Mouse (Mus musculus): ENCODE data around the gene Ip6k2. TPM values are rescaled to one million over a fixed set of nuclear protein-coding genes. Genes with fewer than 3 reads are reported as not detected.

Gene Ip6k2
- total and polyA plus RNA-seq, 3 experiments: 21.3 to 33.7 TPM; not detected in 1

DNA sequence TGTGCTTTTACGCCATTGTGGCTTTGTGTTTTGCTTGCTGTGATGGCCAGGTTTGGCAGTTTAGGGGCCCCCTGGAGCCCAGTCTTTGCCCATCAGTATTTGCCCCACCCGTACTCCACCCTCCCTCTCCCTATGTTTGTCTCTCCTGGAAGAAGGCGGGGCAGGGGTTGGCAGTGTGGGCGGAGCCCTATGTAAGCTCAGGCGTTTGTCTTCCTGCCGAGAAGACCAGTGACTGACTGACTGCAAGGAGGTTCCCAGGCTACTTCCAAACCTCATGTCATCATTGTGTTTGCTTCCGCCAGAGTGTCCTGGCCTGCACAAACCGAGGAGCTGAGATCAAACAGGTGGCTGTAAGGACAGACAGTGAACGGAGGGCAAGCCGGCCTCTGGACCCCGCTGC, 12.2 kb downstream of the Ip6k2 start:
- H3K36me3 ChIP-seq (ENCODE audit: control insufficient read depth in 1 of 2, insufficient read depth in 2 of 2, low read length in 2 of 2): peaks cover 3 to 20% of the 10 kb centered on the region in 2 experiments
- no peak overlapping the region for H3K27ac ChIP-seq (ENCODE audit: control insufficient read depth, low read depth, low read length)
- no peak for TF ChIP-seq CHD1 (IDR thresholded peaks at IDR 0.05; ENCODE audit: low read depth, low read length)
- no peak for TF ChIP-seq NELFE (IDR thresholded peaks at IDR 0.05; ENCODE audit: low read depth, low read length)
- TF ChIP-seq RCOR1 (IDR thresholded peaks at IDR 0.05; ENCODE audit: low read depth, low read length): no peak
- no peak for TF ChIP-seq MAZ (IDR thresholded peaks at IDR 0.05; ENCODE audit: low read depth, low read length)
- no peak for TF ChIP-seq TAL1 (IDR thresholded peaks at IDR 0.05; ENCODE audit: low read length)
- TF ChIP-seq MXI1 (IDR thresholded peaks at IDR 0.05; ENCODE audit: low read depth, low read length): no peak
- TF ChIP-seq MEF2A (IDR thresholded peaks at IDR 0.05; ENCODE audit: extremely low read depth, insufficient replicate concordance, low read depth, low read length, poor library complexity, severe bottlenecking): no peak
- TF ChIP-seq POLR2A (IDR thresholded peaks at IDR 0.05; ENCODE audit: control insufficient read depth in 1 of 2, insufficient read depth in 1 of 2, low read depth in 1 of 2, low read length in 2 of 2, poor library complexity in 1 of 2): no peak
- no peak for TF ChIP-seq ZC3H11A (IDR thresholded peaks at IDR 0.05; ENCODE audit: low read depth, low read length)
- no peak for TF ChIP-seq POLR2AphosphoS2 (IDR thresholded peaks at IDR 0.05; ENCODE audit: low read length)
- no peak for TF ChIP-seq CTCF (IDR thresholded peaks at IDR 0.05 in 2 of 3, conservative IDR thresholded peaks at IDR 0.05 in 1 of 3; ENCODE audit: control insufficient read depth in 1 of 3, insufficient read depth in 1 of 3, low read depth in 2 of 3, low read length in 3 of 3, poor library complexity in 1 of 3, severe bottlenecking in 1 of 3)
- TF ChIP-seq SMC3 (IDR thresholded peaks at IDR 0.05; ENCODE audit: low read depth, low read length): no peak
- TF ChIP-seq MYB (IDR thresholded peaks at IDR 0.05; ENCODE audit: low read depth, low read length): no peak
- TF ChIP-seq UBTF (IDR thresholded peaks at IDR 0.05; ENCODE audit: borderline replicate concordance, insufficient read depth, low read depth, low read length): no peak
- TF ChIP-seq USF2 (IDR thresholded peaks at IDR 0.05; ENCODE audit: borderline replicate concordance in 1 of 2, insufficient read depth in 1 of 2, low read depth in 1 of 2, low read length in 2 of 2): no peak
- TF ChIP-seq EP300 (IDR thresholded peaks at IDR 0.05; ENCODE audit: low read depth in 1 of 2, low read length in 2 of 2): no peak
- no peaks in the 10 kb centered on the region for H3K9me3 ChIP-seq (replicated peaks; ENCODE audit: insufficient read depth, low read length)
- no peaks in the 10 kb centered on the region for H3K27me3 ChIP-seq (ENCODE audit: control insufficient read depth in 1 of 2, insufficient read depth in 2 of 2, low read length in 2 of 2)
- no peak overlapping the region for H3K4me3 ChIP-seq (ENCODE audit: control insufficient read depth in 1 of 2, insufficient read depth in 1 of 2, low read depth in 2 of 2, low read length in 2 of 2)
- peaks cover 28% of the 10 kb centered on the region for H3K79me2 ChIP-seq (ENCODE audit: control insufficient read depth, insufficient read depth, low read length, poor library complexity)
- H3K9ac ChIP-seq (ENCODE audit: control insufficient read depth, low read depth, low read length, poor library complexity, severe bottlenecking): no peak overlapping the region
- peak; percentile 50 for DNase-seq (ENCODE audit: low read depth, low spot score)
- peaks cover 10 to 12% of the 10 kb centered on the region in 2 experiments for H3K4me1 ChIP-seq (ENCODE audit: control insufficient read depth in 1 of 2, insufficient read depth in 2 of 2, low read length in 2 of 2)

DNA sequence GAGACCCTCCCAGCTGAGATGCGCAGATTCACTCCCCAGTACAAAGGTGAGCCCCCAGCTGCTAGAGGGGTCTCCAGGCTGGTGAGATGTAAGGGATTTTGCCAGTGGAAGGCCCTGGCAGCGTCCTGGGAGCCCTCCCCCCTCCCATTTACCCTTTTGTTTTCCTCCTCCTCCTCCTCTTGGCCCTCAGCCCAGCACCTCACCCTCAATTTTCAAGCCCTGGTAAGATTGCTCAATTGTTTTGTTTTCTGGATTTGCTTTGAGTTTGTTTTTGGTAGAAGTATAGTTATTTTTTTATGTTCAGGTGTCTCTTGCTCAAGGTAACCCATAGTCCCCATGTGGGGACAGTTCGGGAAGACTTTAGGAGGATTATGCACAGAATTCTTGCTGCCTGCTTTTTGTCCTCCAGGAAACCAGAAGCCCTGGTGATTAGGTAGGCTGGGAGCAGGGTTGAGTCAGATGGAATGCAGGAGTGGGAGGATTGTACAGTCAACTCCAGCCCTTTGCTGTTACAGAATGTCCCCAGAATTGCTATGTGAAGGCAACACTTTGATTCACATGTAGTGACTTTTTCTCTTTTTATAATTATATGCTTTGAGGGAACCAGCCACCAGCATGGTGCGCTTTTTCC, 12.9 kb downstream of the Ip6k2 start:
- H3K27ac ChIP-seq (ENCODE audit: control insufficient read depth, low read depth, low read length): no peak overlapping the region

More for the DNA sequence above, 12.9 kb downstream of the Ip6k2 start:
- H3K27me3 ChIP-seq (ENCODE audit: control insufficient read depth in 1 of 2, insufficient read depth in 2 of 2, low read length in 2 of 2): no peaks in the 10 kb centered on the region
- H3K9me3 ChIP-seq (replicated peaks; ENCODE audit: insufficient read depth, low read length): no peaks in the 10 kb centered on the region
- TF ChIP-seq ZMIZ1 (IDR thresholded peaks at IDR 0.05; ENCODE audit: low read depth, low read length): no peak
- TF ChIP-seq SIN3A (IDR thresholded peaks at IDR 0.05; ENCODE audit: low read length): no peak
- TF ChIP-seq TBP (IDR thresholded peaks at IDR 0.05; ENCODE audit: low read depth, low read length): no peak
- TF ChIP-seq MAFK (IDR thresholded peaks at IDR 0.05; ENCODE audit: borderline replicate concordance, low read depth, low read length): no peak
- TF ChIP-seq RAD21 (IDR thresholded peaks at IDR 0.05; ENCODE audit: low read depth, low read length): no peak
- TF ChIP-seq UBTF (IDR thresholded peaks at IDR 0.05; ENCODE audit: borderline replicate concordance, insufficient read depth, low read depth, low read length): no peak
- TF ChIP-seq MXI1 (IDR thresholded peaks at IDR 0.05; ENCODE audit: low read depth, low read length): no peak
- no peak for TF ChIP-seq RCOR1 (IDR thresholded peaks at IDR 0.05; ENCODE audit: low read depth, low read length)
- TF ChIP-seq CHD2 (IDR thresholded peaks at IDR 0.05; ENCODE audit: low read length): no peak
- TF ChIP-seq NRF1 (IDR thresholded peaks at IDR 0.05; ENCODE audit: insufficient read depth, low read depth, low read length, poor library complexity, severe bottlenecking): no peak
- no peak for TF ChIP-seq POLR2AphosphoS5 (IDR thresholded peaks at IDR 0.05; ENCODE audit: borderline replicate concordance, low read depth, low read length)
- no peak for TF ChIP-seq TAL1 (IDR thresholded peaks at IDR 0.05; ENCODE audit: low read length)
- no peak for TF ChIP-seq USF1 (IDR thresholded peaks at IDR 0.05; ENCODE audit: low read depth, low read length)
- no peak for TF ChIP-seq MYB (IDR thresholded peaks at IDR 0.05; ENCODE audit: low read depth, low read length)
- no peak for TF ChIP-seq KAT2A (conservative IDR thresholded peaks at IDR 0.05; ENCODE audit: low read depth, low read length)
- no peak for TF ChIP-seq ELF1 (IDR thresholded peaks at IDR 0.05; ENCODE audit: low read depth, low read length)
- H3K9ac ChIP-seq (ENCODE audit: control insufficient read depth, low read depth, low read length, poor library complexity, severe bottlenecking): no peak overlapping the region
- peaks cover 24% of the 10 kb centered on the region for H3K79me2 ChIP-seq (ENCODE audit: control insufficient read depth, insufficient read depth, low read length, poor library complexity)
- no peak overlapping the region for H3K4me3 ChIP-seq (ENCODE audit: control insufficient read depth in 1 of 2, insufficient read depth in 1 of 2, low read depth in 2 of 2, low read length in 2 of 2)
- no peak for DNase-seq (ENCODE audit: low read depth, low spot score)
- H3K36me3 ChIP-seq (ENCODE audit: control insufficient read depth in 1 of 2, insufficient read depth in 2 of 2, low read length in 2 of 2): peaks cover 3 to 18% of the 10 kb centered on the region in 2 experiments
- H3K4me1 ChIP-seq (ENCODE audit: control insufficient read depth in 1 of 2, insufficient read depth in 2 of 2, low read length in 2 of 2): peaks cover 10 to 11% of the 10 kb centered on the region in 2 experiments
